Mouse (Mus musculus) ovary, postnatal 36 days (tissue): Measurements from ENCODE around the gene Fktn.

Experiments used
- DNase-seq: peaks from one replicate; pipeline ENCODE4 v3.0.0; 2022; ENCODE audit warnings: low spot score, mixed read lengths

Fktn gene

GRCm38 (mm10) chr4:53826641-53827248, 112.9 kb downstream of the Fktn start:
- no peak for DNase-seq
